Mouse (Mus musculus) Patski (cell line): Measurements from ENCODE around the gene Evl. TPM values are rescaled to one million over a fixed set of nuclear protein-coding genes. Genes with fewer than 3 reads are reported as not detected.
A peak's percentile ranks its signal among the peaks of the same experiment; 100 is the strongest.

Experiments used
- ATAC-seq: fragments of 100-300 bp; one replicate; pipeline ENCODE4 v1.8.0; 2021
- CTCF ChIA-PET: fragments of 350-600 bp; sonication (Branson Sonifier 250); formaldehyde crosslinking; loops from one replicate; lab custom pipeline; 2022; ENCODE audit warnings: inconsistent platforms; lab: Charles Lee
- POLR2A ChIA-PET: fragments of 350-600 bp; sonication (Branson Sonifier 250); formaldehyde crosslinking; loops from one replicate; lab custom pipeline; 2022; ENCODE audit warnings: antibody characterized with exemption, inconsistent platforms; lab: Charles Lee
- DNase-seq: peaks from one replicate; pipeline ENCODE4 v3.0.0-alpha.2; 2011; ENCODE audit warnings: low read depth, low spot score
- H3K27me3 ChIP-seq: fragments of 371-371 bp; one replicate; pipeline ENCODE4 v1.5.1; 2021
- CTCF ChIP-seq: fragments of 100-300 bp; IDR thresholded peaks from one replicate; pipeline ENCODE4 v1.5.1; 2021
- in situ Hi-C: fragments of 300-500 bp; cut with MboI; formaldehyde crosslinking; loops from 3 replicates; pipeline ENCODE4 v1.11.1; 2018; ENCODE audit warnings: low pct_unique_long_range_greater_than_20kb, mixed read lengths
- polyA plus RNA-seq: library from polyadenylated mRNA; unstranded; gene quantifications from one replicate; pipeline ENCODE4 v1.2.3, GENCODE M21; 2021

The Evl gene
- polyA plus RNA-seq, 1 experiment from 2014 or later = 109 TPM

DNA sequence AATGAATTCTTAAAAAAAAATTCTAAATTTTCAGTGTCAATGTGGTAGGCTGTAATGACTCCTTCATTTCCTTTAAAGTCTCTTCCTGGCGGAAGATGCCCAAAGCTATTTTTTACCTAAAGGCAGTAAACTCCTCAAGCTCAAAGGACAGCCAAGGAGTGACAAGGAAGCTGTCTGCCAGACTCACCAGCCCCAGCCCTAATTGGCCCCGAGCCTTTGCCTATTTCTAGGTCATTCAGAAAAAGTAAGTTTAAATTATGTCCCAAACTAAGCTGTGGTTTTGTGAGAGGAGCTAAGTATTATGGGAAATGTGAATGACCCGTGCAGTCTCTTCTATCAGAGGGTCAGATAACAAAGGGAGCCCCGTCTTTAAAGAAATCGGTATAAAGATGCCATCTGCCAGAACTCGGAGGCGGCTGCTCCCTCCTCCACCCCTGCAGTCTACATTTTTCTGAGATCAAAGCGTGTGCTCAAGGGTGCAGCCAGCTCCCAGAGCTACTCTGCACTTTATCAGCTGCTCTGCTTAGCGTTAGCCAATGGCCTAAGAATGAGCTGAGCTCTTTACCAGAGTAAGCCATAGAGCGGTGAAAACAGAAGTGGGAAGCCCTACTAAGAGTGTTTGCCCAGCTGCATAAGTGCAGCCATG lies 7.9 kb upstream of the Evl start:
- DNase-seq (no peak), ATAC-seq (no peak)
- in situ Hi-C loops = no loop called here
- H3K27me3 ChIP-seq = no peaks in the 10 kb centered on the region
- TF ChIP-seq CTCF = no peak
- ChIA-PET POLR2A (no interaction called here), CTCF (interaction anchor here (1.2 to 1.5 kb wide), 2 partner anchors 10 to 67 kb away, joined by 4 to 5 read pairs; no protein-coding TSS in a partner anchor)

DNA sequence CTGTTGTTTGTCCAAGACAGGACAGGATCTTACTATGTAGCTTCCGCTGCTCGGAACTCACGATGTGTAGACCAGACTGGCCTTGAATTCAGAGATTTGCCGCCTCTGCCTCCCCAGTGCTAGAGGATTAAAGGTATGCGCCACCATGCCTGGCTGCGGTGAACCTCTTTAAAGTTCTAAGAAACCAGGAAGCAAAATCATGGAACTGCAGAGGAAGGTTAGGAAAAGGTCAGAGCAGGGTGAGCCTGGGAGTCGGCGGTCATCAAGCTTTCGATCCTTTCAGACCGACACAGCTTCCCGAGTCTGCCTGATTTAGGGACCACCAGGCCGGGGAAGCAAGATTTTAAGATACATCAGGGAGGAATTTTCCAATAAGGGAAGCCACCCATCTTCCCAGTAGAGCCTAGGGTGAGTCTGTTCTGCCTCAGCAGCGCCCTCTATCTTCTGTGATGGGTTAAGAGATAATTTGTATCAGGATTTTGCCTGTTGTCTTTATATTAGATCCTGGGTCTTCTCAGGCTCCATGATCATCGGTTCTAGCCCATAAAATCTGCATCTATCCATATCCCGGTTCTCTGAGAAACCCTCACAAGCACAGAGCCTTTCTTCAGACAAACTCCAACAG lies 7.2 kb upstream of the Evl start:
- no peak for DNase-seq
- POLR2A ChIA-PET = no interaction called here
- CTCF ChIA-PET = interaction anchor here (1.5 kb wide), 1 partner anchor 66 kb away, joined by 5 read pairs; no protein-coding TSS in a partner anchor
- no peak for TF ChIP-seq CTCF
- no peaks in the 10 kb centered on the region for H3K27me3 ChIP-seq
- no peak for ATAC-seq
- in situ Hi-C loops = no loop called here

DNA sequence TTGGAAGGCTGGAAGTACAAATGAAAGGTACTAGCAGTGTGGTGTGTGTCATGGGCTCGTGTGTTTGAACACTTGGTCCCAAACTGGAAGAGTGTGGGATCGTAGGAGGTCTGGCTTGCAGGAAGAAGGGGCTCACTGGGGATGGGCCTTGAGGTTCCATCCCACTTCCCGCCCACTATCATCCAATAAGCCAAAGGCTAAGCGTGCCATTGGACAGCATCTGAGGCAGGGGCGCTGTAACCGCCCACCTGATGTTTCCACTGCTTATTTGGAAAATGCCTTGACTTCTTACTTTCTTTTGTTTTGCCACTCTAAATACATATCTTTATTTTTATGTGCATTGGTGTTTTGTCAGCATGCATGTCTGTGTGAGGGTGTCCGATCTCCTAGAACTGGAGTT lies 2.8 kb upstream of the Evl start:
- CTCF ChIA-PET = no interaction called here
- no peaks in the 10 kb centered on the region for H3K27me3 ChIP-seq
- in situ Hi-C loops = no loop called here
- no peak for ATAC-seq
- no peak for DNase-seq
- POLR2A ChIA-PET = no interaction called here
- TF ChIP-seq CTCF = no peak

DNA sequence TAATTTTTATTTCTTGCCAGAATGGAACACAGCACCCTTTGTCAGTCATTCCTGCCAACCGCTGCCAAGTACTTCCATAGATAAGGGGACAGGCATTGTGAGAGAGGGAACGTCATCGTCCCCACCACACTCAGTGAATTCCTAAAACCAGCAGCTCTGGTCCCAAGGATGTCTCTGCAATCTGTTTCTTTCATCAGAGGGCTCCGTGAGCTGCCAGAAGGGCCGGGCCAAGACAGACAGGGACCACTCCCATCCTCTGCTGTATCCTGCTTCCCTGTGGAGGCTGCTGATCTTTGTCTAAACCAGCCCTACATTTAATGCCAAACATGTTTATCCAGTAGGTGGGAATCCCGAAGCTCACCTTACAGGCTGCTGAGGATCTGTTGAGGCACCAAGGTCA lies 1.4 kb upstream of the Evl start:
- ChIA-PET POLR2A (no interaction called here), CTCF (interaction anchor here (0.9 kb wide), 1 partner anchor 12 kb away, joined by 3 read pairs; no protein-coding TSS in a partner anchor)
- no peak for DNase-seq
- no peaks in the 10 kb centered on the region for H3K27me3 ChIP-seq
- in situ Hi-C loops = no loop called here
- no peak for TF ChIP-seq CTCF
- no peak for ATAC-seq

DNA sequence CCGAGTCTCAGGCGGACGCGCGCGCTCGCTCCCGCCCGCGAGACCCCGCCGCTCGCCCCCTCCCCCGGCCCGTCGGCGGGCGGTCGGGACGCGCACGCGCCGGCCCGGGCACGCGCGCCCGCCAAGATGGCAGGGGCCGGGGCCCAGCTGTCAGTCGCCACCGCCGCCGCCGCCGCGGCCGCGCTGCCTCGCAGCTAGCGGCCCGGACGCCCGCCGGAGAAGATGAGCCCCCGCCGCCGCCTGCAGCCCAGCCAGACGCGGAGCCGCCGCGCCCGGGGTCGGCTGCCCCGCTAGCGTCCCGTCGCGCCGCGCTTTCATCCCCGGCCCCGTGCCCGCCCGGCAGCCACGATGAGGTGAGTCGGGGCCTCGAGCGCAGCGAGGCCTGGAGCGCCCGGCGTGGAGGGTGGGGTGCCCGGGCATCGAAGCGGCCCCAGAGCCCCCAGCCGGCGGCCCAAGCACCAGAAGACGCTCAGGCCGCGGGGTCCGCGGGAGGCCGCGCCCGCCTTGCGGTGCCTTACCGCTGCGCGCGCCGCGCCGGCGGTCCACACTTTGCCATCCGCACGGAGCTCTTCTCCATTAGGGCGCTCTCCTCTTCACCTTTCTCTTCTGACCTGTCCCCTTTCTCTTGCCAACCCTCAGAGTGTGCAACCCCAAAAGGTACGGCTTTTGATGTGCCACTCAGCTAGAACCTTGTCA lies 489 bp downstream of the Evl start:
- no peaks in the 10 kb centered on the region for H3K27me3 ChIP-seq
- no peak for DNase-seq
- in situ Hi-C loops = no loop called here
- ChIA-PET POLR2A (interaction anchor here (1.5 kb wide), 1 partner anchor 9 kb away, joined by 3 read pairs; no protein-coding TSS in a partner anchor), CTCF (no interaction called here)
- TF ChIP-seq CTCF = no peak
- ATAC-seq = peak; percentile 48

DNA sequence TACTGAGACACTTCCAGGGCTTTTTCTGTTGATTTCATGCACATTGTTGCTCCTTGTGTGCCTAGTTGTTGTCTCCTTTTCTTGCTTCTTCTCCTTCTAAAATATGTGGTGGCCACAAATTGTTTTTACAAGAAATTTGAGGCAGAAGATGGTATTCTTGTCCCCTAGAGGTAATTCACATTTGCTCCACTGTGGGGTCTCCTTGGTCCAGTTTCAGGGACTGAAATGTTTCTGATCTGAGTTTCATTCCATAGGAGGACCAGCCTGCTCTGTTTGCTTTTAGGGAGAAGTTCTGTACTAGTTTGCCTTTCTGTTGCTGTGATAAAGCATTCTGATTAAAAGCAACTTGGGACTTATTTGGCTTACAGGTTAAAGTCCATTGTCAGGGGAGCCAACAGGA lies 3.7 kb downstream of the Evl start:
- no peak for TF ChIP-seq CTCF
- in situ Hi-C loops = no loop called here

DNA sequence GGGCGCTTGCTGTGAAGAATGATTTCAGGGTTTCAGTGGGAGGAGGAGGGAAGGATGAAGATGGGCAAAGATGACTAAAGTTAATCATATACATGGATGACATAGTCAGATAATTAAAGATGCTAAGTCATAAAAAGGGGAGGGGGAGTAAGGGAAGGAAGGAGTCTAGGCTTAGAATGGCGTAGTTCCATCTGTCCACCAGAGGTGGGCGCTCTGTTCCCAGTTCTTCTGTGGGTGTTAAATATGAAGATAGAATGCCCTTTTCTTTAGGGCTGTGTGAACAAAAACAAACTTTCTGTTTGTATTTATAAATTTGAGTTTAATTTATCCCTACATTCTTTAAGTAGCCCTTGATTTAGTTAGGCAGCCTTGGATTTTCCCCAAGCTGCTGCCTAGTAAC lies 8.7 kb downstream of the Evl start:
- no peak for ATAC-seq
- in situ Hi-C loops = no loop called here
- no peaks in the 10 kb centered on the region for H3K27me3 ChIP-seq
- peak; percentile 39 for TF ChIP-seq CTCF
- ChIA-PET CTCF (no interaction called here), POLR2A (interaction anchor here (0.9 to 1.3 kb wide), 2 partner anchors 9 to 15 kb away, joined by 3 read pairs; partner anchors contain the start of gene Evl)
- no peak for DNase-seq

More for the DNA sequence above, 3.7 kb downstream of the Evl start:
- POLR2A ChIA-PET = no interaction called here
- CTCF ChIA-PET = no interaction called here
- H3K27me3 ChIP-seq = no peaks in the 10 kb centered on the region
- ATAC-seq = no peak
- DNase-seq = no peak

DNA sequence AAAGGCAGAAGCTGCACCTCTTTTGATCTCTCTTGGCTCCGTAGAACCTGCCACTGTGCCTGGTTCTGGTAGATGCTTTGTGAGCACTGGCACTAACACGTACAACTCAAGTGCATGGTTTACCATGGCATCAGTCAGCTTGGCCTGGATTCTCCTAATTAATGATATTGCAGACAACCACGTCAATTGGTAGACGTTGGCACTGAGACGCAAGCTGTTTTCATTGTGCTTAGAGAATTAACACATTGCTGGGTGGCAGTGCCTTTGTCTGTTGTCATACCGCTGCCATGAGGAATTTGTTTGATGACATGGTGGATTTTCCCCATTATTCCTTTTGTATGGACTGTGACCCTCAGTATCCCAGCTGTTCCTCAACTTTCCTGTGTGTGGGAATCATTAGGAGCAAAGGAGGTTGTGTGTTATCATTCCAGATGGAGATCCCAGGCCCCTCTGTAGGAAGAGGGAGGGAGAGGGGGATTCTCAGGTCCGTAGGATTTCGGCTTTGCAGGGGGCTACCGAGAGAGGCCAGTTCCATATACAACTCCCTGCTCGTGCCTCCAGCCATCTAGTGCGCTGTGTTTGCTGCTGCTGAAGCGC lies 10.5 kb downstream of the Evl start:
- DNase-seq = no peak
- TF ChIP-seq CTCF = no peak
- in situ Hi-C loops = no loop called here
- ATAC-seq = no peak
- ChIA-PET CTCF (no interaction called here), POLR2A (no interaction called here)
- no peaks in the 10 kb centered on the region for H3K27me3 ChIP-seq

DNA sequence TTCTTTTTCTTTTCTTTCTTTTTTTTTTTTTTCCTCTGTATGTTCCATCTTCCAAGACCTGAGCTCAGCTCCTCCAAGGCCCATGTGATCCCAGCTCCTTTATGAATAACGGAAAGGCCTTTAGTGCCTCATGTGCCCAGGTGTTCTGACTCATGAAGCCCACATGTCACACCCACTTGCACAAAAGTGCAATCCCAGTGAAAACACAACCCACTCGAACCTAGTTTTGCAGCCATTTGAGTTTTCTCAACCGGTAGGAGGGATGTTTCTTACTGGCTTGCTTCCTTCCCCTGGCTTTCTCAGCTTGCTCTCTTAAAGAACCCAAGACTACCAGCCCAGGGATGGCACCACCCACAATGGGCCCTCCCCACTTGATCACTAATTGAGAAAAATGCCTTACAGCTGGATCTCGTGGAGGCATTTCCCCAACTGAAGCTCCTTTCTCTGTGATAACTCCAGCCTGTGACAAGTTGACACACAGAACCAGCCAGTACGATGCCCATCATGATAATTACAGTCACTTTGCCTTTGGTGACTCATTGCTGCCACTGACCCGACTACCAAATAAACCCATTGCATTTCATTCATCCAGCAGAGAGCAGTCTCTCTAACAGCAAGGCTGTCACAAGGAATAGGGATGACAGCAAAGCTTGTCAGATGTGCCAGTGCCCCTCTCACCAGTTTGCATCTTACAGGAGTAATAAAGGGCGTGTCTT lies 24.8 kb downstream of the Evl start:
- in situ Hi-C loops = no loop called here
- POLR2A ChIA-PET = no interaction called here
- no peak for DNase-seq
- H3K27me3 ChIP-seq = no peaks in the 10 kb centered on the region
- no peak for ATAC-seq
- CTCF ChIA-PET = interaction anchor here (0.8 kb wide), 1 partner anchor 13 kb away, joined by 4 read pairs; no protein-coding TSS in a partner anchor
- no peak for TF ChIP-seq CTCF

DNA sequence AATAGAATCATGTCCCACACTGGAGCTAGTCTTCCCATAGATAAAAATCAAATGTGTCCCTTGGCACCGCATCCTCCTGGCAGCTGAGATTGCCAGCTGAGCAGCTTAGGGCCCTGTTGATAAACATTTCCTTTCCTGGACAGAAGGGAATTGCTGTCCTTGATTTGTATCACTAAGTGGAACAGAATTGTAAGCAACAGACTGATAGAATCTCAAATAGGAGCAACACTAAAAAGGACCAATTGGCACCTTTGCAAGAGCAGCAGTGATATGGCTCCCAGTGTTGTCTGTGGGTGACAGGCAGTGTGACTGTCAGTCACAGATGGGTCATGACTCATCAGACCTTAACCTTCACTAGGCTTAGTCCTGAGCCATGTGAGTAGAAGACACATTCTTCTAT lies 29.3 kb downstream of the Evl start:
- no peaks in the 10 kb centered on the region for H3K27me3 ChIP-seq
- no peak for DNase-seq
- ChIA-PET POLR2A (no interaction called here), CTCF (no interaction called here)
- no peak for TF ChIP-seq CTCF
- no peak for ATAC-seq
- in situ Hi-C loops = no loop called here
